Mouse (Mus musculus): ENCODE measurements at regions not wholly inside any gene's neighbourhood (a gene's known extent, or its start where the extent isn't known, plus 50 kb on each side); places are given as distances from the start of the nearest gene placed in this dataset.

DNA sequence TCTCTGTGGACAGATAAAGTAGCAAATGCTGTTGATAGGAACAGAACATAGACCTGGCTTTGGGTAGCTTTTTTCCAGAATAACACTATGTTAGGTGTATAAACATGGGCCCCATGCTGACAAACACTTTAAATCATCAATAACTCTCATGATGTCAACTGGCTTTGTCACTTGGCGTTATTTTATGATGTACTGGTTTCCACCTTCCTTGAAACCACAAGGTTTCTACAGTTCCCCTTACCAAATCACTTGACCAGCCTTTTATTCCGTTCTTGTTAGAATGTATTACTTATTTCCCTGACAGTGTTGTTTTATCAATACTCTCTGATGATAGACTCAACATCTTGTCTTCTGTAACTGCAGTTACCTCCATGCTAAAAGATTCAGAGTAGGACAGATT lies 158.6 kb upstream of the Tusc1 start:
- 90% methylated on average over 2 of the region's 2 CpGs for WGBS
- no peaks in the 10 kb centered on the region for H3K4me1 ChIP-seq (ENCODE audit: control insufficient read depth, insufficient read depth, low read length)
- H3K27ac ChIP-seq (ENCODE audit: low read depth, low read length): no peak overlapping the region
- H3K9ac ChIP-seq (ENCODE audit: low read depth, low read length): no peak overlapping the region
- H3K4me3 ChIP-seq (ENCODE audit: low read length): no peak overlapping the region
- H3K36me3 ChIP-seq (ENCODE audit: control insufficient read depth, insufficient read depth, low read length): no peaks in the 10 kb centered on the region
- H3K4me2 ChIP-seq (replicated peaks; ENCODE audit: low read depth, low read length): no peak overlapping the region
- no peak for ATAC-seq (ENCODE audit: low FRiP score, low TSS enrichment)
- no peaks in the 10 kb centered on the region for H3K9me3 ChIP-seq (ENCODE audit: control insufficient read depth, low read length)
- no peaks in the 10 kb centered on the region for H3K27me3 ChIP-seq (ENCODE audit: control insufficient read depth, insufficient read depth, low read length)

DNA sequence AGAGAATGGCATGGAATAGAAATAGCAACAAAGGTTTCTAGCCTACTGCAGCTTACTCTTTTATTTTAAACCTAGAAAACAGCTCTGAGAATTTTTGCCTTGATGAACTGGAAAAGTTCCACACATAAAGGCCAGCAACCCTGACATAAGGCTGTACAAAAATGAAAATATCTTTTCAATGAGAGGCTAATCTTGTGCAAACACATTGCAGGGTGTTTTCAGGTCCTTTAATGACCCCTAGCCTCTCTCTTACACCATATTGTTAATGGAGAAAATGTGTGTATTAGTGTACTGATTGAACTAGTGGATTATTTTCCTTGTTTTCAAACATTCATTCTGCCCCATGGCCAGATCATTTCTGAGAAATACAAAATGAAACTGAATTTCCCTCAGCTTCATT lies 158.0 kb upstream of the Tusc1 start:
- Histone ChIP-seq H3K4me1 (ENCODE audit: control insufficient read depth, insufficient read depth, low read length) (no peaks in the 10 kb centered on the region), H3K27me3 (ENCODE audit: control insufficient read depth, insufficient read depth, low read length) (no peaks in the 10 kb centered on the region), H3K9ac (ENCODE audit: low read depth, low read length) (no peak overlapping the region), H3K4me3 (ENCODE audit: low read length) (no peak overlapping the region), H3K36me3 (ENCODE audit: control insufficient read depth, insufficient read depth, low read length) (no peaks in the 10 kb centered on the region), H3K27ac (ENCODE audit: low read depth, low read length) (no peak overlapping the region), H3K9me3 (ENCODE audit: control insufficient read depth, low read length) (no peaks in the 10 kb centered on the region), H3K4me2 (replicated peaks; ENCODE audit: low read depth, low read length) (no peak overlapping the region)
- no peak for ATAC-seq (ENCODE audit: low FRiP score, low TSS enrichment)

DNA sequence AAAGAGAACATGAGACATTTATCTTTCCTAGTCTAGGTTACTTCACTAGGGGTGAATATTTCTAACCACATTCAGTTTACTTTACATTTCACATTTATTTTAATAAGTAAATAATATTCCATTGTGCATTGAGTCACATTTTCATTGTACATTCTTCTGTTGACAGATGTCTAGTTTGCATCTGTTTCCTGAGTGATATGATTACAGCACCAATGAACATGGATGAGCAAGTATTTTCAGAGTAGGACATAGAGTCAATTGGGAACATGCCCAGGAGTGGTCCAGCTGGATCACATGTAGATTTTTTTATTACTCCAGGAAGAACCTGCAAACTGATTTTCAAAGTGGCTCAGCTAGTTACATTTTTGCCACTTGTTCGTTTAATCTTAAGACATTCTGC lies 153.3 kb upstream of the Tusc1 start:
- Histone ChIP-seq H3K4me1 (ENCODE audit: control insufficient read depth, insufficient read depth, low read length) (no peaks in the 10 kb centered on the region), H3K9me3 (ENCODE audit: control insufficient read depth, low read length) (no peaks in the 10 kb centered on the region), H3K4me2 (replicated peaks; ENCODE audit: low read depth, low read length) (no peak overlapping the region), H3K36me3 (ENCODE audit: control insufficient read depth, insufficient read depth, low read length) (no peaks in the 10 kb centered on the region), H3K4me3 (ENCODE audit: low read length) (no peak overlapping the region), H3K27me3 (ENCODE audit: control insufficient read depth, insufficient read depth, low read length) (no peaks in the 10 kb centered on the region), H3K27ac (ENCODE audit: low read depth, low read length) (no peak overlapping the region), H3K9ac (ENCODE audit: low read depth, low read length) (no peak overlapping the region)
- no peak for ATAC-seq (ENCODE audit: low FRiP score, low TSS enrichment)
- 86% methylated on average over 1 of the region's 1 CpGs for WGBS

DNA sequence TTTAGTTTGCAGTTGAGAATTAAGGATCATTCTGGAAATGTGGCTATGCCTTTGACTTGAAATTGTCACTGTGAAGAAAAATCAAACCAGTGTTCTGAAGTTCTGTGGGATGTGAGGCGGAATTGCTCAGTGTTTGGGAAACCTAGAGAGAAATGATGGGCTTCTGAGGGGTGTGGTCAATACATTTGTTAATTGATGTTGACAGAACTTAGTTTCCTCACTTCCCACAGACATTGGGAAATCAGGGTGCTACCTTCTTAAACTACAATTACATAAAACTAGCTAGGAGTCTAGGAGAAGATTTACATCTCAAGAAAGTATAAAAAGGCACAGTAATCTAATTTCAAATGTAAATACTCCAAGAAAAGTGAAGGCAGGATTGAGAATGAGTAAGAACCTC lies 151.1 kb upstream of the Tusc1 start:
- H3K4me3 ChIP-seq (ENCODE audit: low read length): no peak overlapping the region
- H3K27ac ChIP-seq (ENCODE audit: low read depth, low read length): no peak overlapping the region
- H3K36me3 ChIP-seq (ENCODE audit: control insufficient read depth, insufficient read depth, low read length): no peaks in the 10 kb centered on the region
- H3K27me3 ChIP-seq (ENCODE audit: control insufficient read depth, insufficient read depth, low read length): no peaks in the 10 kb centered on the region
- no peak overlapping the region for H3K9ac ChIP-seq (ENCODE audit: low read depth, low read length)
- no peaks in the 10 kb centered on the region for H3K9me3 ChIP-seq (ENCODE audit: control insufficient read depth, low read length)
- no peak for ATAC-seq (ENCODE audit: low FRiP score, low TSS enrichment)
- WGBS: 84% methylated on average over 1 of the region's 1 CpGs
- no peaks in the 10 kb centered on the region for H3K4me1 ChIP-seq (ENCODE audit: control insufficient read depth, insufficient read depth, low read length)
- H3K4me2 ChIP-seq (replicated peaks; ENCODE audit: low read depth, low read length): no peak overlapping the region

DNA sequence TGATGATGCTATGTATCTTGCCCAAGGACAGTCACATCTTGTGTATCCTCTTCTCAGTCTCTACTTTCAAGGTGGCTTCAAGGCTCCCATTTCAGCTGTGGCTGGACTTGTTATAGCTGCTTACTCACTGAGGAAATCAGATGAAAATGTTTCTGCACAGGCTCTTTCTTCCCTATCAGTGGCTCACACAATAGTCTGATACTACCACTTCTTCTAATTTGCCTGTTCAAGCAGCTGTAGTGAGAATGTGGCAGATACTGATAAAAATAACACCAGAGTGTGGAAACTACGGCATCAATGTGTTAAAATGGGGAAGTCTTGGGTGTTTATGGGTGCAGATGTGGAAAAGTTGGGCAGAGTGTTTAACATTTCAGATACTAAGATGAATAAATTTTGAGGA lies 145.9 kb upstream of the Tusc1 start:
- Histone ChIP-seq H3K9ac (ENCODE audit: low read depth, low read length) (no peak overlapping the region), H3K9me3 (ENCODE audit: control insufficient read depth, low read length) (no peaks in the 10 kb centered on the region), H3K27me3 (ENCODE audit: control insufficient read depth, insufficient read depth, low read length) (no peaks in the 10 kb centered on the region), H3K4me2 (replicated peaks; ENCODE audit: low read depth, low read length) (no peak overlapping the region), H3K27ac (ENCODE audit: low read depth, low read length) (no peak overlapping the region), H3K36me3 (ENCODE audit: control insufficient read depth, insufficient read depth, low read length) (no peaks in the 10 kb centered on the region), H3K4me1 (ENCODE audit: control insufficient read depth, insufficient read depth, low read length) (no peaks in the 10 kb centered on the region), H3K4me3 (ENCODE audit: low read length) (no peak overlapping the region)
- no peak for ATAC-seq (ENCODE audit: low FRiP score, low TSS enrichment)
- WGBS: 88% methylated on average over 1 of the region's 1 CpGs

DNA sequence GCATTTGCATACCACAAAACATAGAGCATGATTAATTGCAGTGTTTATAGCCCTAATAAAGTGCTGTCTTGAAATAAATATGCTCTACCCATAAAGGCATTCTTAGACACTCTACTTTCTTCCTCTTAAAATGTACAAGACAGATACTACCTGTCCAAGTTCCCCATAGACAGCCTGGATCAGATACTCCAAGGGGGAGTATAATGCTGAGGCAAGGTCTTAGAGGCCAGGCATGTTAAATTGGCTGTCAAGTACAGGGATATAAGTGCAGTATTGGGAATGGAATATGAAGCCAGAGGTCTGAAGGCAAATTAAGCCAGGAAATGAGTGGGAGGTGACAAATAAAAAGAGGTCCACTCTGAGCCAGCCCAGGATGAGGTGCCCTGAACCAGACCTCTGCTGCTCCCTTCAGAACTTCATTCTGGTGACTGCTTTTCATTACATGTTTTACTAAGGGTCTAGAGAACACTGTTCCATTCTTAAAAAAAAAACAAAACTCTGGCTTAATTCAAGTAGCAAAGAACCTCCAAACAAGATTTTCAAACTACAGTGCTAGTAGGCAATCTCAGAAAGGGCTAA lies 142.0 kb upstream of the Tusc1 start:
- H3K9ac ChIP-seq (ENCODE audit: low read depth, low read length): no peak overlapping the region
- no peaks in the 10 kb centered on the region for H3K4me1 ChIP-seq (ENCODE audit: control insufficient read depth, insufficient read depth, low read length)
- H3K27me3 ChIP-seq (ENCODE audit: control insufficient read depth, insufficient read depth, low read length): no peaks in the 10 kb centered on the region
- no peaks in the 10 kb centered on the region for H3K36me3 ChIP-seq (ENCODE audit: control insufficient read depth, insufficient read depth, low read length)
- H3K4me3 ChIP-seq (ENCODE audit: low read length): no peak overlapping the region
- H3K9me3 ChIP-seq (ENCODE audit: control insufficient read depth, low read length): no peaks in the 10 kb centered on the region
- H3K27ac ChIP-seq (ENCODE audit: low read depth, low read length): no peak overlapping the region
- H3K4me2 ChIP-seq (replicated peaks; ENCODE audit: low read depth, low read length): no peak overlapping the region
- peak; percentile 69; the same call in 1 of the 2 replicates for ATAC-seq (ENCODE audit: low FRiP score, low TSS enrichment)

DNA sequence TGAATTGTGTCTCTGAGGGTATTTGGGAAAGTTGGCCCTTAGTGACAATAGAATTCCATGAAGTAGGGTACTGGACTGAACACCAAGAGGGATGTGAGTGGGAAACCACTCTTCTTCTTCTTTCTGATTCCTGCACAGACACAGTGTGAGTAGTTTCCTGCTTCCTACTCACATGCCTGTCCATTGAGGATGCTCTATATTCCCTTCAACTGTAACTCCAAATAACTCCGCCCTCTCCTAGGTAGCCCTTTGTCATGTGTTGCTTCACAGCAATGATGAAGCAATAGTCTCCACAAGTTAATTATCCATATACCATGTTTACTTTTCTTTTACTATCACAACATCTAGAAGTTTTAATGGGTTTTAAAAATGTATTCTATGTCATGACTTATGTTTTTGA lies 132.7 kb upstream of the Tusc1 start:
- WGBS: 97% methylated on average over 1 of the region's 1 CpGs
- no peak for ATAC-seq (ENCODE audit: low FRiP score, low TSS enrichment)

DNA sequence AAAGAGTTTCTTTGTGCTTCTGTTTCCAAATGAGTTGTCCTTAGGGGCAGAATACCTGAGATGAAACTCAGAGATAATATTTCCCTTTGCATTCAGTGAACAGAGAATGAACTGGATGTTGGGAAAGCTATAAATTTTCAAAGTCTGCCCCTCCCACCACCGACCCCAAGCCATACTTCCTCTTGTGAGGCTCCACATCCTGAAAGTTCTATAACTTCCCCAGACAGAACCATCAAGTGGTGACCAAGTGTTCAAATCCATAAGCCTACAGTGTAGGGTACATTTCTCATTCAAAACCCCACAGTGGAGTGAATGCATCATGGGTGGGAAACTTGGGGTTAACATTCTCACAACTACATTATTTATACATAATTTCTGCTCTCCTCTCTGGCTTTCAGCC lies 132.1 kb upstream of the Tusc1 start:
- no peak overlapping the region for H3K9ac ChIP-seq (ENCODE audit: low read depth, low read length)
- H3K4me3 ChIP-seq (ENCODE audit: low read length): no peak overlapping the region
- H3K4me1 ChIP-seq (ENCODE audit: control insufficient read depth, insufficient read depth, low read length): no peaks in the 10 kb centered on the region
- ATAC-seq (ENCODE audit: low FRiP score, low TSS enrichment): no peak
- H3K27me3 ChIP-seq (ENCODE audit: control insufficient read depth, insufficient read depth, low read length): no peaks in the 10 kb centered on the region
- no peak overlapping the region for H3K27ac ChIP-seq (ENCODE audit: low read depth, low read length)
- no peaks in the 10 kb centered on the region for H3K9me3 ChIP-seq (ENCODE audit: control insufficient read depth, low read length)
- H3K4me2 ChIP-seq (replicated peaks; ENCODE audit: low read depth, low read length): no peak overlapping the region
- WGBS: 59% methylated on average over 1 of the region's 1 CpGs
- H3K36me3 ChIP-seq (ENCODE audit: control insufficient read depth, insufficient read depth, low read length): no peaks in the 10 kb centered on the region

More for the DNA sequence above, 132.7 kb upstream of the Tusc1 start:
- H3K4me2 ChIP-seq (replicated peaks; ENCODE audit: low read depth, low read length): no peak overlapping the region
- H3K27me3 ChIP-seq (ENCODE audit: control insufficient read depth, insufficient read depth, low read length): no peaks in the 10 kb centered on the region
- H3K9me3 ChIP-seq (ENCODE audit: control insufficient read depth, low read length): no peaks in the 10 kb centered on the region
- no peak overlapping the region for H3K27ac ChIP-seq (ENCODE audit: low read depth, low read length)
- H3K36me3 ChIP-seq (ENCODE audit: control insufficient read depth, insufficient read depth, low read length): no peaks in the 10 kb centered on the region
- no peaks in the 10 kb centered on the region for H3K4me1 ChIP-seq (ENCODE audit: control insufficient read depth, insufficient read depth, low read length)
- H3K4me3 ChIP-seq (ENCODE audit: low read length): no peak overlapping the region
- no peak overlapping the region for H3K9ac ChIP-seq (ENCODE audit: low read depth, low read length)

DNA sequence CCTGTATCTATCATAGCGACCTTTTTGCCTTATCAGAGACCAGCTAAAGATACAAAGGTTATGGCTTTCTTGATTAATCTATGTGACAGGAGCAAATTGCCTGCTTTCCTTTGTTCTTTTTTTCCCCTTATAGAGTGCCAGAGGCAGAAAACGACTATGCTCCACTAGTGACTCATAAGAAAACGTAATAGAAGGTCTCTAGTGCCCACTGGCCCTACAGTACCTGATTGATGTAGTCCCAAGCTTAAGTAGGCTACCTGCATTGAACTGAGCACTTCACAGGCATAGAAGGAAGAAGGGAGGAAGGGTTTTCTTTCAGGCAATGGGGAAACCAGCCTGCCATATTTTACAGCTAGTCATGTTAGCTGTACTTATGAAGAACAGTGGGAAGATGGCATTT lies 116.0 kb upstream of the Tusc1 start:
- no peak overlapping the region for H3K4me2 ChIP-seq (replicated peaks; ENCODE audit: low read depth, low read length)
- H3K36me3 ChIP-seq (ENCODE audit: control insufficient read depth, insufficient read depth, low read length): no peaks in the 10 kb centered on the region
- no peak overlapping the region for H3K4me3 ChIP-seq (ENCODE audit: low read length)
- no peaks in the 10 kb centered on the region for H3K27me3 ChIP-seq (ENCODE audit: control insufficient read depth, insufficient read depth, low read length)
- 55% methylated on average over 3 of the region's 3 CpGs for WGBS
- H3K9ac ChIP-seq (ENCODE audit: low read depth, low read length): no peak overlapping the region
- H3K9me3 ChIP-seq (ENCODE audit: control insufficient read depth, low read length): no peaks in the 10 kb centered on the region
- no peak overlapping the region for H3K27ac ChIP-seq (ENCODE audit: low read depth, low read length)
- no peaks in the 10 kb centered on the region for H3K4me1 ChIP-seq (ENCODE audit: control insufficient read depth, insufficient read depth, low read length)
- ATAC-seq (ENCODE audit: low FRiP score, low TSS enrichment): no peak

DNA sequence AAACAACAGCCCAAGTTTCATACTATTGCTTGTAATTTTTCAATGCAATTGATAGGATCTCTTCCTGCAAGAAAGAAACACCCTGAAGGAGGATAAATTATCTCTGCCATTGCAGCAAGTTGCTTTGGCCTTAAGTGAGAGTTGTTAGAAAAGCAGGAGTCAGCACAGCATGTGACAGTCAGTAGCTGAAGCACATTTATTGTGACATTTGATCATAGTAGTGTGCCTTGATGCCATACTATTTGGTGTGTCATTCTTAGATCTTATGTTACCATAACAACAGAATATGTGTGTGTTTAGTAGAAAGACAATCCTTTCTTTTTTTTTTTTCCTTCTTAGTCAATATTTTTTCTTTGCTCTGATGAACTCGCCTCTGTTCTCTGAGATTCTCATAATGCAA lies 115.5 kb upstream of the Tusc1 start:
- Histone ChIP-seq H3K4me3 (ENCODE audit: low read length) (no peak overlapping the region), H3K9ac (ENCODE audit: low read depth, low read length) (no peak overlapping the region), H3K27me3 (ENCODE audit: control insufficient read depth, insufficient read depth, low read length) (no peaks in the 10 kb centered on the region), H3K9me3 (ENCODE audit: control insufficient read depth, low read length) (no peaks in the 10 kb centered on the region), H3K4me1 (ENCODE audit: control insufficient read depth, insufficient read depth, low read length) (no peaks in the 10 kb centered on the region), H3K36me3 (ENCODE audit: control insufficient read depth, insufficient read depth, low read length) (no peaks in the 10 kb centered on the region), H3K4me2 (replicated peaks; ENCODE audit: low read depth, low read length) (no peak overlapping the region), H3K27ac (ENCODE audit: low read depth, low read length) (no peak overlapping the region)
- ATAC-seq (ENCODE audit: low FRiP score, low TSS enrichment): no peak
- 85% methylated on average over 1 of the region's 1 CpGs for WGBS

Data from kidney, embryonic 14.5 days (tissue).